Mouse (Mus musculus) lung, postnatal 10 days (tissue): Measurements from ENCODE around the gene Gm9857.

Source experiments
- DNase-seq: peaks from one replicate; pipeline ENCODE4 v3.0.0; 2021

Gene Gm9857

GRCm38 (mm10) chr3:108921822-108922221 is 18.4 kb downstream of the Gm9857 start:
- DNase-seq = no peak

GRCm38 (mm10) chr3:108920442-108921070 is 19.7 kb downstream of the Gm9857 start:
- DNase-seq = no peak

- DNase-seq = no peak
Measured at GRCm38 (mm10) chr3:108918852-108919251, 21.4 kb downstream of the Gm9857 start.

- DNase-seq = no peak
Measured at GRCm38 (mm10) chr3:108917986-108918385, 22.3 kb downstream of the Gm9857 start.

GRCm38 (mm10) chr3:108916857-108917256 is 23.4 kb downstream of the Gm9857 start:
- DNase-seq = no peak

- no peak for DNase-seq
Measured at GRCm38 (mm10) chr3:108915999-108916398, 24.2 kb downstream of the Gm9857 start.

- DNase-seq = peak; percentile 97
Measured at GRCm38 (mm10) chr3:108911548-108912413, 28.5 kb downstream of the Gm9857 start, which contains the start of gene Prpf38b. Prpf38b (minus strand) TSS chr3:108911727.

- DNase-seq = peak; percentile 80
Measured at GRCm38 (mm10) chr3:108911081-108911547, 29.1 kb downstream of the Gm9857 start.

GRCm38 (mm10) chr3:108910303-108911080 is 29.8 kb downstream of the Gm9857 start:
- no peak for DNase-seq

- DNase-seq = no peak
Measured at GRCm38 (mm10) chr3:108902934-108903333, 37.3 kb downstream of the Gm9857 start.

GRCm38 (mm10) chr3:108902038-108902437 is 38.2 kb downstream of the Gm9857 start:
- no peak for DNase-seq

GRCm38 (mm10) chr3:108900681-108901080 is 39.6 kb downstream of the Gm9857 start:
- DNase-seq = no peak

- no peak for DNase-seq
Measured at GRCm38 (mm10) chr3:108900147-108900546, 40.1 kb downstream of the Gm9857 start.

- DNase-seq = no peak
Measured at GRCm38 (mm10) chr3:108898640-108899039, 41.6 kb downstream of the Gm9857 start.

GRCm38 (mm10) chr3:108892914-108893313 is 47.3 kb downstream of the Gm9857 start:
- DNase-seq = no peak

GRCm38 (mm10) chr3:108892080-108892479 is 48.2 kb downstream of the Gm9857 start:
- no peak for DNase-seq
